Mouse (Mus musculus) megakaryocyte, embryonic 14.5 days (primary cell): ENCODE results near the gene D1Ertd622e. TPM values are rescaled to one million over a fixed set of nuclear protein-coding genes. Genes with fewer than 3 reads are reported as not detected.

ENCODE experiments used
- H3K27me3 ChIP-seq: replicated peaks from 2 replicates; pipeline ENCODE3; 2012; ENCODE audit warnings: inconsistent platforms
- H3K36me3 ChIP-seq: replicated peaks from 2 replicates; pipeline ENCODE3; 2012; ENCODE audit warnings: low read length, inconsistent platforms, mixed read lengths
- H3K4me1 ChIP-seq: 2 replicates; pipeline ENCODE4 v1.6.1; 2012; ENCODE audit warnings: inconsistent platforms
- H3K4me3 ChIP-seq: replicated peaks from 2 replicates; pipeline ENCODE3; 2012; ENCODE audit warnings: moderate library complexity, mild to moderate bottlenecking, inconsistent platforms
- H3K9me3 ChIP-seq: 2 replicates; pipeline ENCODE4 v1.6.1; 2012; ENCODE audit warnings: inconsistent platforms
- FLI1 ChIP-seq: IDR thresholded peaks from 2 replicates; pipeline ENCODE4 v1.6.1; 2012; ENCODE audit warnings: low read length, inconsistent platforms, mixed read lengths
- GATA1 ChIP-seq: IDR thresholded peaks from 3 replicates; pipeline ENCODE4 v1.6.1; 2012; ENCODE audit warnings: mixed read lengths, low read length, inconsistent platforms, borderline replicate concordance
- polyA plus RNA-seq: library from polyadenylated mRNA; stranded (reverse); fragments of >175 nt; gene quantifications from 2 replicates; pipeline ENCODE4 v1.2.3, GENCODE M21; 2012; ENCODE audit warnings: low replicate concordance; ENCODE audit not compliant: insufficient read depth

The D1Ertd622e gene
- polyA plus RNA-seq: 4.7 TPM in 1 of 2 replicates, not detected in the other

GRCm38 (mm10) chr1:97661406-97662241 lies at the start of gene D1Ertd622e:
Gene D1Ertd622e, minus strand, starts transcription at chr1:97662074.
- H3K9me3 ChIP-seq: no peaks in the 10 kb centered on the region
- no peaks in the 10 kb centered on the region for H3K36me3 ChIP-seq
- TF ChIP-seq FLI1: no peak
- no peak for TF ChIP-seq GATA1
- peaks cover 30% of the 10 kb centered on the region for H3K4me1 ChIP-seq
- peak within 1 kb of the TSS; percentile 97 for H3K4me3 ChIP-seq
- peaks cover 37% of the 10 kb centered on the region for H3K27me3 ChIP-seq

GRCm38 (mm10) chr1:97710520-97710919 lies 48.6 kb upstream of the D1Ertd622e start:
- Histone ChIP-seq H3K9me3 (no peaks in the 10 kb centered on the region), H3K4me3 (no peak overlapping the region), H3K36me3 (peaks cover 95% of the 10 kb centered on the region), H3K4me1 (0 out of 2 replicates have a peak, but pooled peaks cover 3% of the 10 kb centered on the region), H3K27me3 (no peaks in the 10 kb centered on the region)
- TF ChIP-seq GATA1 (no peak), FLI1 (no peak)

GRCm38 (mm10) chr1:97705389-97705788 lies 43.5 kb upstream of the D1Ertd622e start:
- Histone ChIP-seq H3K9me3 (no peaks in the 10 kb centered on the region), H3K4me3 (no peak overlapping the region), H3K36me3 (peaks cover 62% of the 10 kb centered on the region), H3K27me3 (no peaks in the 10 kb centered on the region), H3K4me1 (peaks cover 3% of the 10 kb centered on the region; the same call in 1 of the 2 replicates)
- TF ChIP-seq FLI1 (no peak), GATA1 (no peak)

GRCm38 (mm10) chr1:97704646-97705045 lies 42.8 kb upstream of the D1Ertd622e start:
- Histone ChIP-seq H3K4me3 (no peak overlapping the region), H3K36me3 (peaks cover 55% of the 10 kb centered on the region), H3K9me3 (no peaks in the 10 kb centered on the region), H3K4me1 (peaks cover 3% of the 10 kb centered on the region; the same call in 1 of the 2 replicates), H3K27me3 (no peaks in the 10 kb centered on the region)
- TF ChIP-seq GATA1 (no peak), FLI1 (no peak)

- Histone ChIP-seq H3K27me3 (no peaks in the 10 kb centered on the region), H3K4me3 (no peak overlapping the region), H3K4me1 (peaks cover 7% of the 10 kb centered on the region; the same call in 1 of the 2 replicates), H3K36me3 (peaks cover 2% of the 10 kb centered on the region), H3K9me3 (0 out of 2 replicates have a peak, but pooled peaks cover 3% of the 10 kb centered on the region)
- TF ChIP-seq FLI1: no peak
- no peak for TF ChIP-seq GATA1
These were observed 37.2 kb upstream of the D1Ertd622e start for GRCm38 (mm10) chr1:97698956-97699570.

GRCm38 (mm10) chr1:97697273-97697672 lies 35.4 kb upstream of the D1Ertd622e start:
- Histone ChIP-seq H3K9me3 (0 out of 2 replicates have a peak, but pooled peaks cover 3% of the 10 kb centered on the region), H3K4me1 (peaks cover 17% of the 10 kb centered on the region), H3K27me3 (no peaks in the 10 kb centered on the region), H3K4me3 (no peak overlapping the region), H3K36me3 (no peaks in the 10 kb centered on the region)
- no peak for TF ChIP-seq GATA1
- TF ChIP-seq FLI1: no peak

GRCm38 (mm10) chr1:97693825-97694224 lies 32.0 kb upstream of the D1Ertd622e start:
- no peak overlapping the region for H3K4me3 ChIP-seq
- no peaks in the 10 kb centered on the region for H3K36me3 ChIP-seq
- 0 out of 2 replicates have a peak, but pooled peaks cover 3% of the 10 kb centered on the region for H3K9me3 ChIP-seq
- no peak for TF ChIP-seq GATA1
- TF ChIP-seq FLI1: no peak
- peaks cover 13% of the 10 kb centered on the region for H3K4me1 ChIP-seq
- no peaks in the 10 kb centered on the region for H3K27me3 ChIP-seq

- Histone ChIP-seq H3K4me3 (no peak overlapping the region), H3K9me3 (no peaks in the 10 kb centered on the region)
- TF ChIP-seq GATA1: no peak
- TF ChIP-seq FLI1: no peak
These were observed 26.9 kb upstream of the D1Ertd622e start for GRCm38 (mm10) chr1:97688756-97689155.

GRCm38 (mm10) chr1:97676526-97677177 lies 14.8 kb upstream of the D1Ertd622e start:
- Histone ChIP-seq H3K36me3 (no peaks in the 10 kb centered on the region), H3K4me1 (peaks cover 8% of the 10 kb centered on the region), H3K4me3 (no peak overlapping the region), H3K9me3 (no peaks in the 10 kb centered on the region), H3K27me3 (no peaks in the 10 kb centered on the region)
- TF ChIP-seq GATA1: no peak
- no peak for TF ChIP-seq FLI1

More at GRCm38 (mm10) chr1:97688756-97689155, 26.9 kb upstream of the D1Ertd622e start:
- peaks cover 7% of the 10 kb centered on the region for H3K4me1 ChIP-seq
- H3K36me3 ChIP-seq: no peaks in the 10 kb centered on the region
- H3K27me3 ChIP-seq: peaks cover 2% of the 10 kb centered on the region

- no peak for TF ChIP-seq FLI1
- no peaks in the 10 kb centered on the region for H3K27me3 ChIP-seq
- H3K36me3 ChIP-seq: no peaks in the 10 kb centered on the region
- no peak overlapping the region for H3K4me3 ChIP-seq
- H3K4me1 ChIP-seq: peaks cover 8% of the 10 kb centered on the region
- H3K9me3 ChIP-seq: no peaks in the 10 kb centered on the region
These were observed 14.2 kb upstream of the D1Ertd622e start for GRCm38 (mm10) chr1:97676115-97676514.
